Mouse (Mus musculus) midbrain, embryonic 11.5 days (tissue): ENCODE data around the gene Brat1. TPM values are rescaled to one million over a fixed set of nuclear protein-coding genes. Genes with fewer than 3 reads are reported as not detected.

Experiments
- ATAC-seq: fragments of 200-750 bp; cut with Nextera tagmentation; 2 replicates; pipeline ENCODE4 v1.8.0; 2017; ENCODE audit warnings: moderate TSS enrichment, moderate library complexity; ENCODE audit not compliant: low FRiP score
- DNase-seq: peaks from one replicate; pipeline ENCODE4 v3.0.0; 2015; ENCODE audit warnings: low spot score; ENCODE audit errors: missing footprints
- H3K27ac ChIP-seq: fragments of 300-500 bp; sonication (generic); 2 replicates; pipeline ENCODE4 v1.5.1; 2014; ENCODE audit warnings: low read depth, low read length
- H3K27me3 ChIP-seq: fragments of 300-500 bp; sonication (generic); 2 replicates; pipeline ENCODE4 v1.6.1; 2014; ENCODE audit warnings: mild to moderate bottlenecking, low read length, moderate library complexity, mixed read lengths; ENCODE audit not compliant: control insufficient read depth, insufficient read depth
- H3K36me3 ChIP-seq: fragments of 300-500 bp; sonication (generic); 2 replicates; pipeline ENCODE4 v1.6.1; 2014; ENCODE audit warnings: mild to moderate bottlenecking, low read length, moderate library complexity, mixed read lengths; ENCODE audit not compliant: control insufficient read depth, insufficient read depth
- H3K4me1 ChIP-seq: fragments of 300-500 bp; sonication (generic); 2 replicates; pipeline ENCODE4 v1.6.1; 2014; ENCODE audit warnings: low read length; ENCODE audit not compliant: control insufficient read depth, insufficient read depth
- H3K4me2 ChIP-seq: fragments of 300-500 bp; sonication (generic); 2 replicates; pipeline ENCODE4 v1.6.1; 2014; ENCODE audit warnings: mild to moderate bottlenecking, moderate library complexity
- H3K4me3 ChIP-seq: fragments of 300-500 bp; sonication (generic); 2 replicates; pipeline ENCODE4 v1.5.1; 2014; ENCODE audit warnings: low read depth, low read length
- H3K9ac ChIP-seq: fragments of 300-500 bp; sonication (generic); 2 replicates; pipeline ENCODE4 v1.6.1; 2014; ENCODE audit warnings: low read length
- H3K9me3 ChIP-seq: fragments of 300-500 bp; sonication (generic); 2 replicates; pipeline ENCODE4 v1.6.1; 2016; ENCODE audit warnings: low read length; ENCODE audit not compliant: control insufficient read depth
- WGBS: fragments of 180-500 bp; shearing (Covaris S2); extraction: QIAGEN DNeasy Blood & Tissue Kit; methylation state at CpG from one replicate; pipeline ENCODE4 v1.1.7; 2014; 5-methylcytosine and 5-hydroxymethylcytosine counted together
- polyA plus RNA-seq: library from polyadenylated mRNA; unstranded; fragments of >200 nt; fragmentation: Nextera tagmentation; extraction: Ambion mirVana; gene quantifications from 2 replicates; pipeline ENCODE4 v1.2.1, GENCODE M21; 2014

Gene Brat1
- polyA plus RNA-seq, 1 experiment from 2014 or later: 11.4 TPM

GRCm38 (mm10) chr5:140710315-140710714, 5.5 kb downstream of the Brat1 start:
- Histone ChIP-seq H3K27me3 (no peaks in the 10 kb centered on the region), H3K27ac (no peak overlapping the region), H3K36me3 (peaks cover 18% of the 10 kb centered on the region), H3K4me2 (no peak overlapping the region), H3K9ac (no peak overlapping the region), H3K4me3 (no peak overlapping the region), H3K9me3 (no peaks in the 10 kb centered on the region), H3K4me1 (peaks cover 7% of the 10 kb centered on the region)
- WGBS: 95% methylated on average over 6 of the region's 6 CpGs
- DNase-seq (no peak), ATAC-seq (no peak)

- Histone ChIP-seq H3K4me1 (0 out of 2 replicates have a peak, but pooled peaks cover under 1% of the 10 kb centered on the region), H3K27ac (no peak overlapping the region), H3K4me2 (no peak overlapping the region), H3K36me3 (peaks cover 18% of the 10 kb centered on the region), H3K4me3 (no peak overlapping the region), H3K9me3 (no peaks in the 10 kb centered on the region), H3K27me3 (no peaks in the 10 kb centered on the region), H3K9ac (no peak overlapping the region)
- no peak for DNase-seq
- WGBS: 88% methylated on average over 5 of the region's 5 CpGs
- ATAC-seq: no peak
These were observed 6.2 kb downstream of the Brat1 start for GRCm38 (mm10) chr5:140711040-140711439.

GRCm38 (mm10) chr5:140720773-140721172, 16.0 kb downstream of the Brat1 start:
- no peaks in the 10 kb centered on the region for H3K4me1 ChIP-seq
- H3K36me3 ChIP-seq: peaks cover 13% of the 10 kb centered on the region; the same call in 1 of the 2 replicates
- WGBS: 81% methylated on average over 7 of the region's 7 CpGs
- H3K4me2 ChIP-seq: no peak overlapping the region
- DNase-seq (no peak), ATAC-seq (no peak)
- no peak overlapping the region for H3K9ac ChIP-seq
- H3K27me3 ChIP-seq: no peaks in the 10 kb centered on the region
- H3K4me3 ChIP-seq: no peak overlapping the region
- no peaks in the 10 kb centered on the region for H3K9me3 ChIP-seq
- no peak overlapping the region for H3K27ac ChIP-seq

- WGBS: 80% methylated on average over 3 of the region's 3 CpGs
- Histone ChIP-seq H3K27ac (no peak overlapping the region), H3K36me3 (peaks cover 11% of the 10 kb centered on the region; the same call in 1 of the 2 replicates), H3K4me3 (no peak overlapping the region), H3K4me1 (no peaks in the 10 kb centered on the region), H3K27me3 (no peaks in the 10 kb centered on the region), H3K4me2 (no peak overlapping the region), H3K9me3 (no peaks in the 10 kb centered on the region), H3K9ac (no peak overlapping the region)
- ATAC-seq: no peak
- DNase-seq: no peak
These were observed 17.3 kb downstream of the Brat1 start for GRCm38 (mm10) chr5:140722121-140722520.

- 0 out of 2 replicates have a peak, but pooled peaks cover 2% of the 10 kb centered on the region for H3K36me3 ChIP-seq
- DNase-seq: no peak
- no peak within 1 kb of the TSS for H3K4me2 ChIP-seq
These were observed 19.0 kb downstream of the Brat1 start, which contains the start of gene Amz1 for GRCm38 (mm10) chr5:140723822-140724221. Amz1 (plus strand) TSS chr5:140724127.

GRCm38 (mm10) chr5:140726062-140726839, 21.4 kb downstream of the Brat1 start:
- no peak for ATAC-seq
- DNase-seq: no peak
- Histone ChIP-seq H3K9ac (no peak overlapping the region), H3K36me3 (no peaks in the 10 kb centered on the region), H3K27ac (no peak overlapping the region), H3K4me1 (no peaks in the 10 kb centered on the region), H3K9me3 (no peaks in the 10 kb centered on the region), H3K27me3 (no peaks in the 10 kb centered on the region), H3K4me3 (no peak overlapping the region), H3K4me2 (no peak overlapping the region)
- 82% methylated on average over 7 of the region's 7 CpGs for WGBS

More at GRCm38 (mm10) chr5:140723822-140724221, 19.0 kb downstream of the Brat1 start, which contains the start of gene Amz1:
- no peaks in the 10 kb centered on the region for H3K27me3 ChIP-seq
- no peak within 1 kb of the TSS for H3K4me3 ChIP-seq
- no peaks in the 10 kb centered on the region for H3K9me3 ChIP-seq
- no peak within 1 kb of the TSS for H3K27ac ChIP-seq
- no peak within 1 kb of the TSS for H3K9ac ChIP-seq
- ATAC-seq: no peak
- no peaks in the 10 kb centered on the region for H3K4me1 ChIP-seq
- WGBS: 78% methylated on average over 13 of the region's 13 CpGs

GRCm38 (mm10) chr5:140726946-140727740, 22.3 kb downstream of the Brat1 start:
- DNase-seq: no peak
- Histone ChIP-seq H3K36me3 (no peaks in the 10 kb centered on the region), H3K4me2 (no peak overlapping the region), H3K4me1 (no peaks in the 10 kb centered on the region), H3K9me3 (no peaks in the 10 kb centered on the region), H3K4me3 (no peak overlapping the region), H3K27ac (no peak overlapping the region), H3K27me3 (no peaks in the 10 kb centered on the region), H3K9ac (no peak overlapping the region)
- ATAC-seq: no peak
- WGBS: 87% methylated on average over 17 of the region's 17 CpGs

- H3K4me1 ChIP-seq: peaks cover 6% of the 10 kb centered on the region
- DNase-seq (no peak), ATAC-seq (no peak)
- H3K36me3 ChIP-seq: no peaks in the 10 kb centered on the region
- no peaks in the 10 kb centered on the region for H3K9me3 ChIP-seq
- H3K4me3 ChIP-seq: no peak overlapping the region
- no peak overlapping the region for H3K9ac ChIP-seq
- H3K27ac ChIP-seq: no peak overlapping the region
- H3K4me2 ChIP-seq: no peak overlapping the region
- 85% methylated on average over 11 of the region's 11 CpGs for WGBS
- peaks cover 9% of the 10 kb centered on the region for H3K27me3 ChIP-seq
These were observed 26.4 kb downstream of the Brat1 start for GRCm38 (mm10) chr5:140731040-140731797.
